Mouse (Mus musculus) G1E (cell line): ENCODE data around the gene Triap1.

ENCODE experiments used
- CTCF ChIP-seq: IDR thresholded peaks from 2 replicates; pipeline ENCODE4 v1.5.1; 2012; ENCODE audit warnings: low read depth, low read length, inconsistent platforms, mixed read lengths
- GATA1 ChIP-seq: IDR thresholded peaks from 2 replicates; pipeline ENCODE4 v1.6.1; 2012; ENCODE audit warnings: borderline replicate concordance, low read length, inconsistent platforms, mixed read lengths
- TAL1 ChIP-seq: conservative IDR thresholded peaks from 2 replicates; pipeline ENCODE4 v1.6.1; 2012; ENCODE audit warnings: low read depth, low read length, inconsistent platforms, mixed read lengths

DNA sequence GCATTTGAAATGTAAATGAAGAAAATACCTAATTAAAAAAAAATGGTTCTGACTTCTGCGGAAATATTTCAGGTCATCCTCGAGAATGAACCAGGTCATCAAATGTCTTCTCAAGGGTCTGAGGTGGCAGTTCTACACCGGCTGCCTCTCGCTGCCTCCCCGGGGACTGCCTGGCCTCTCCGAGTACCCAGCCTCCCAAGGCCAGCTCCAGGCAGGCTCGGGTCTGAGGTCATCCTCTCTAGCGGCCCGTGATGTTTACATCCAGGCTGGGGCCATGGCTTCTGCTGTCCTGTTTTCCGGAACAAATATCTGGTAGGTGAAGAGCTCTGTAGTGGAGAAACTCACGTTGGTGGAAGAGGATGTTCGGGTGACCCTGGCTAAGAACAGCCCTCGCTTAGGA is 14.0 kb downstream of the Triap1 start:
- TF ChIP-seq GATA1 (no peak), CTCF (no peak), TAL1 (no peak)
